Mouse (Mus musculus) CH12.LX (cell line): ENCODE results near the gene Dgkz.

Experiments used
- CTCF ChIP-seq, 2 experiments: IDR thresholded peaks in 1 of 2; conservative IDR thresholded peaks in 1 of 2; 2 replicates each; pipeline ENCODE4 v1.5.1; 2011 to 2012; ENCODE audit warnings: low read depth in 2 of 2, low read length in 2 of 2, improper control_type of control experiment in 1 of 2, inconsistent platforms in 1 of 2, mild to moderate bottlenecking in 1 of 2, moderate library complexity in 1 of 2
- ELF1 ChIP-seq: IDR thresholded peaks from 2 replicates; pipeline ENCODE4 v1.6.1; 2014; ENCODE audit warnings: low read depth, mild to moderate bottlenecking, inconsistent platforms, low read length, improper control_type of control experiment
- EP300 ChIP-seq: IDR thresholded peaks from 2 replicates; pipeline ENCODE4 v1.6.1; 2011; ENCODE audit warnings: low read length, improper control_type of control experiment
- MXI1 ChIP-seq: IDR thresholded peaks from 2 replicates; pipeline ENCODE4 v1.6.1; 2011; ENCODE audit warnings: mild to moderate bottlenecking, low read depth, low read length, improper control_type of control experiment
- NELFE ChIP-seq: IDR thresholded peaks from 2 replicates; pipeline ENCODE4 v1.6.1; 2011; ENCODE audit warnings: low read depth, low read length, improper control_type of control experiment
- POLR2A ChIP-seq: IDR thresholded peaks from 2 replicates; pipeline ENCODE4 v1.6.1; 2011; ENCODE audit warnings: low read depth, mild to moderate bottlenecking, improper control_type of control experiment, low read length
- SMC3 ChIP-seq: IDR thresholded peaks from 2 replicates; pipeline ENCODE4 v1.6.1; 2011; ENCODE audit warnings: low read depth, low read length, improper control_type of control experiment
- TBP ChIP-seq: conservative IDR thresholded peaks from 2 replicates; pipeline ENCODE4 v1.6.1; 2011; ENCODE audit warnings: low read depth, low read length, improper control_type of control experiment
- UBTF ChIP-seq: IDR thresholded peaks from 2 replicates; pipeline ENCODE4 v1.6.1; 2012; ENCODE audit warnings: low read depth, mild to moderate bottlenecking, inconsistent platforms, low read length, improper control_type of control experiment, moderate library complexity
- USF2 ChIP-seq: conservative IDR thresholded peaks from 2 replicates; pipeline ENCODE4 v1.6.1; 2011; ENCODE audit warnings: low read depth, low read length, improper control_type of control experiment
- ZKSCAN1 ChIP-seq: IDR thresholded peaks from 2 replicates; pipeline ENCODE4 v1.6.1; 2012; ENCODE audit warnings: low read depth, inconsistent platforms, low read length, improper control_type of control experiment, borderline replicate concordance
- ZMIZ1 ChIP-seq: IDR thresholded peaks from 2 replicates; pipeline ENCODE4 v1.6.1; 2012; ENCODE audit warnings: low read depth, mild to moderate bottlenecking, inconsistent platforms, low read length, improper control_type of control experiment

GRCm38 (mm10) chr2:92008623-92009404 is 33.1 kb upstream of the Dgkz start:
- TF ChIP-seq USF2 (no peak), CTCF (conservative IDR thresholded peaks at IDR 0.05 in 1 of 2, IDR thresholded peaks at IDR 0.05 in 1 of 2; ENCODE audit: low read depth in 2 of 2, low read length in 2 of 2) (no peak), ZKSCAN1 (no peak), ELF1 (no peak), TBP (no peak), EP300 (no peak), ZMIZ1 (no peak), NELFE (no peak; the same call in 1 of the 2 replicates), UBTF (no peak), POLR2A (no peak), MXI1 (no peak), SMC3 (no peak)
